Mouse (Mus musculus): ENCODE measurements at regions not wholly inside any gene's neighbourhood (a gene's known extent, or its start where the extent isn't known, plus 50 kb on each side); places are given as distances from the start of the nearest gene placed in this dataset.

- Histone ChIP-seq H3K27me3 (ENCODE audit: control insufficient read depth) (no peaks in the 10 kb centered on the region), H3K4me1 (ENCODE audit: control insufficient read depth) (no peaks in the 10 kb centered on the region), H3K9me3 (ENCODE audit: control insufficient read depth, low read length) (no peaks in the 10 kb centered on the region), H3K36me3 (ENCODE audit: control insufficient read depth) (no peaks in the 10 kb centered on the region), H3K4me3 (replicated peaks) (no peak overlapping the region)
- TF ChIP-seq TAL1 (IDR thresholded peaks at IDR 0.05; ENCODE audit: low read length) (no peak), GATA1 (IDR thresholded peaks at IDR 0.05; ENCODE audit: low read length) (no peak)
Observed at GRCm38 (mm10) chr1:4661761-4662160, 145.9 kb upstream of the Gm37988 start.

GRCm38 (mm10) chr1:4669732-4670131 is 138.0 kb upstream of the Gm37988 start:
- Histone ChIP-seq H3K4me3 (replicated peaks) (no peak overlapping the region), H3K4me1 (ENCODE audit: control insufficient read depth) (no peaks in the 10 kb centered on the region), H3K36me3 (ENCODE audit: control insufficient read depth) (no peaks in the 10 kb centered on the region), H3K9me3 (ENCODE audit: control insufficient read depth, low read length) (no peaks in the 10 kb centered on the region), H3K27me3 (ENCODE audit: control insufficient read depth) (no peaks in the 10 kb centered on the region)
- no peak for TF ChIP-seq GATA1 (IDR thresholded peaks at IDR 0.05; ENCODE audit: low read length)
- TF ChIP-seq TAL1 (IDR thresholded peaks at IDR 0.05; ENCODE audit: low read length) = no peak

GRCm38 (mm10) chr1:4671237-4672019 is 136.3 kb upstream of the Gm37988 start:
- Histone ChIP-seq H3K36me3 (ENCODE audit: control insufficient read depth) (no peaks in the 10 kb centered on the region), H3K9me3 (ENCODE audit: control insufficient read depth, low read length) (no peaks in the 10 kb centered on the region), H3K4me1 (ENCODE audit: control insufficient read depth) (no peaks in the 10 kb centered on the region), H3K4me3 (replicated peaks) (no peak overlapping the region), H3K27me3 (ENCODE audit: control insufficient read depth) (no peaks in the 10 kb centered on the region)
- TF ChIP-seq TAL1 (IDR thresholded peaks at IDR 0.05; ENCODE audit: low read length) (no peak), GATA1 (IDR thresholded peaks at IDR 0.05; ENCODE audit: low read length) (no peak)

GRCm38 (mm10) chr1:4672344-4672743 is 135.3 kb upstream of the Gm37988 start:
- H3K4me1 ChIP-seq (ENCODE audit: control insufficient read depth) = no peaks in the 10 kb centered on the region
- TF ChIP-seq GATA1 (IDR thresholded peaks at IDR 0.05; ENCODE audit: low read length) (no peak), TAL1 (IDR thresholded peaks at IDR 0.05; ENCODE audit: low read length) (no peak)
- no peaks in the 10 kb centered on the region for H3K9me3 ChIP-seq (ENCODE audit: control insufficient read depth, low read length)
- H3K27me3 ChIP-seq (ENCODE audit: control insufficient read depth) = no peaks in the 10 kb centered on the region
- H3K36me3 ChIP-seq (ENCODE audit: control insufficient read depth) = no peaks in the 10 kb centered on the region
- H3K4me3 ChIP-seq (replicated peaks) = no peak overlapping the region

- no peak overlapping the region for H3K4me3 ChIP-seq (replicated peaks)
- TF ChIP-seq GATA1 (IDR thresholded peaks at IDR 0.05; ENCODE audit: low read length) = no peak
- TF ChIP-seq TAL1 (IDR thresholded peaks at IDR 0.05; ENCODE audit: low read length) = no peak
Observed at GRCm38 (mm10) chr1:4687605-4688004, 120.1 kb upstream of the Gm37988 start.

GRCm38 (mm10) chr1:4689096-4689495 is 118.6 kb upstream of the Gm37988 start:
- Histone ChIP-seq H3K27me3 (ENCODE audit: control insufficient read depth) (no peaks in the 10 kb centered on the region), H3K4me3 (replicated peaks) (no peak overlapping the region), H3K9me3 (ENCODE audit: control insufficient read depth, low read length) (no peaks in the 10 kb centered on the region), H3K36me3 (ENCODE audit: control insufficient read depth) (no peaks in the 10 kb centered on the region), H3K4me1 (ENCODE audit: control insufficient read depth) (no peaks in the 10 kb centered on the region)
- TF ChIP-seq GATA1 (IDR thresholded peaks at IDR 0.05; ENCODE audit: low read length) (no peak), TAL1 (IDR thresholded peaks at IDR 0.05; ENCODE audit: low read length) (no peak)

More at GRCm38 (mm10) chr1:4687605-4688004, 120.1 kb upstream of the Gm37988 start:
- no peaks in the 10 kb centered on the region for H3K36me3 ChIP-seq (ENCODE audit: control insufficient read depth)
- H3K4me1 ChIP-seq (ENCODE audit: control insufficient read depth) = no peaks in the 10 kb centered on the region
- no peaks in the 10 kb centered on the region for H3K27me3 ChIP-seq (ENCODE audit: control insufficient read depth)
- no peaks in the 10 kb centered on the region for H3K9me3 ChIP-seq (ENCODE audit: control insufficient read depth, low read length)

- Histone ChIP-seq H3K36me3 (ENCODE audit: control insufficient read depth) (no peaks in the 10 kb centered on the region), H3K4me3 (replicated peaks) (no peak overlapping the region), H3K9me3 (ENCODE audit: control insufficient read depth, low read length) (no peaks in the 10 kb centered on the region), H3K27me3 (ENCODE audit: control insufficient read depth) (no peaks in the 10 kb centered on the region), H3K4me1 (ENCODE audit: control insufficient read depth) (no peaks in the 10 kb centered on the region)
- TF ChIP-seq GATA1 (IDR thresholded peaks at IDR 0.05; ENCODE audit: low read length) (no peak), TAL1 (IDR thresholded peaks at IDR 0.05; ENCODE audit: low read length) (no peak)
Observed at GRCm38 (mm10) chr1:4703316-4703715, 104.4 kb upstream of the Gm37988 start.

GRCm38 (mm10) chr1:4706171-4706570 is 101.5 kb upstream of the Gm37988 start:
- Histone ChIP-seq H3K4me3 (replicated peaks) (no peak overlapping the region), H3K36me3 (ENCODE audit: control insufficient read depth) (no peaks in the 10 kb centered on the region), H3K9me3 (ENCODE audit: control insufficient read depth, low read length) (no peaks in the 10 kb centered on the region), H3K27me3 (ENCODE audit: control insufficient read depth) (no peaks in the 10 kb centered on the region), H3K4me1 (ENCODE audit: control insufficient read depth) (no peaks in the 10 kb centered on the region)
- TF ChIP-seq TAL1 (IDR thresholded peaks at IDR 0.05; ENCODE audit: low read length) (no peak), GATA1 (IDR thresholded peaks at IDR 0.05; ENCODE audit: low read length) (no peak)

GRCm38 (mm10) chr1:4722333-4722931 is 85.3 kb upstream of the Gm37988 start:
- Histone ChIP-seq H3K4me1 (ENCODE audit: control insufficient read depth) (no peaks in the 10 kb centered on the region), H3K9me3 (ENCODE audit: control insufficient read depth, low read length) (no peaks in the 10 kb centered on the region), H3K4me3 (replicated peaks) (no peak overlapping the region), H3K36me3 (ENCODE audit: control insufficient read depth) (no peaks in the 10 kb centered on the region), H3K27me3 (ENCODE audit: control insufficient read depth) (no peaks in the 10 kb centered on the region)
- TF ChIP-seq TAL1 (IDR thresholded peaks at IDR 0.05; ENCODE audit: low read length) (no peak), GATA1 (IDR thresholded peaks at IDR 0.05; ENCODE audit: low read length) (no peak)
